Mouse (Mus musculus) mesoderm, embryonic 11.5 days (tissue): Measurements from ENCODE around the gene Hspb6.

ENCODE experiments used
- DNase-seq: peaks from one replicate; pipeline ENCODE4 v3.0.0-alpha.2; 2012; ENCODE audit warnings: low read depth, low spot score

Hspb6 gene

GRCm38 (mm10) chr7:30552102-30553020 lies at the start of gene Hspb6, which contains the start of gene Proser3:
Gene Hspb6 (plus strand): TSS chr7:30552178.
Gene Proser3 (minus strand): TSS chr7:30552299.
- DNase-seq: peak; percentile 97

DNA sequence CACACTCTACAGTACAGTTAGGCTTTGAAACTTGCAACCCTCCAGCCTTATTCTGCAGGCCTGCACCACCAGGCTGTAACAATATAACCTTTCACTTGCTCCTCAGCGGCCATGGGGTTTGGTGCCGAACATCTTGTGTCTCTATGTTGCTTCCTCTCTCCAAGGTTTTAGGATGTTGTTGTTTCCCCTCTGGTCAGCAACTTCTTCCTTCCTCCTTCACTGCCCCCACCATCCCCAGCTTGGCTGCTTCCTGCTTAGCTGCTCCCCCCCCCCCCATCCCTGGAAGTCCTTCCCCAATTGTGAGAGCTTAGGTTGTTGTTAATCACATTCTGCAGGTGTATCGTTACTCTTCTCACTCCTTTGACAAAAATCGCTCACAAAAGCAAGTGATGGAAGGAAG lies 43.9 kb upstream of the Hspb6 start:
- DNase-seq: no peak

DNA sequence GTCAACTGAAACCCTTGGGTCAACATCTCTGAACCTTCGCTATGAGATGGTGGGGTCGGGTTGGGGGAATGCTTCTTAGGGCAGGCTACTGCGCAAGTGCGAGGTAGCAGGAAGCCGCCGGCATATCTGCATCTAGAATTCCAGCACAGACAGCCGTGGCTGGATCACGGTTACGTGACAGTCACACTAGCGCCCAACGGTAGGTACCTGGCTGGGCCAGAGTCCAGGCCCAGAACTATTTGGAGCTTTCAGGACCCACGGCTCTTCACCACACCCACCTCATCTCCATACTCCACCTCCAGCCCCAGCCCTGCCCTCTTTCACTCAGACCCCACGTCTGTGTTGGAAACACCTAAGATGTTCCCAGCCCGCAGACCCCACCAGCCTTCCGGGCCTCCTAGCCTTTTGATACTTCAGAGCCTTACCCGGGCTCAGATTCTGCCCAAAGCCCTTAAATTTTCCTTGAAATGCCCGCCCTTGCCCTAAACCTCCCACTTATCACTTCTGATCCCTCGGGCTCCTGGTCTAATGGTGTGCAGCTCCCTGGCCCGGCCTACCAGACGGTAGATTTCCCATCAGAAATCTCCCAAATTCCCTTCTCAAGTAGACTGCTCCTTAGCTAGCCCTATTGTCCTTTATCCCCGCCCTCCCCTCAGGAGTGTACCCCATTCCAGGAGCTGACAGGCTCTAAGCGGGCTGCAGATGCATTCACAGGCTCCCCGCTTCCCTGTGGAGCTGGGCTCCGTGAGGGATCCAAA lies 36.8 kb upstream of the Hspb6 start:
- DNase-seq: no peak

DNA sequence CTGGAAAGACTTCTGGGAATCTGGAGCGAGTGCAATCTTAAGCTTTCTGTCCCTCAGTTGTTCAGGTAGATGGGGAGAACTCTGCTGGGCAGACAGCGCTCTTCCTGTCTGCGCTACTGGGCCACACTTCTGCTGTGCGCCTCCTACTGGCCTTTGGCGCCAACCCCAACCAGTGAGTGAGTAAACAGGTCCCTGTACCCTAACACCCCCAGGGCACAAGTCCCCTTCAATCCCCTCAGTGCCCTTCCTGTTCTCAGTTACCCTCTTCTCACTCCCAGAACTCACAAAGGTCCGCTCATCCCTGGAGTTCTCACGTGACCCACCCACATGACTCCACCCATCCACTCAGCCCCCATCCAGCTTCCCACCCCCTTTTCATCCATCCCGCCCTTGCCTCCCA lies 33.7 kb upstream of the Hspb6 start:
- no peak for DNase-seq

DNA sequence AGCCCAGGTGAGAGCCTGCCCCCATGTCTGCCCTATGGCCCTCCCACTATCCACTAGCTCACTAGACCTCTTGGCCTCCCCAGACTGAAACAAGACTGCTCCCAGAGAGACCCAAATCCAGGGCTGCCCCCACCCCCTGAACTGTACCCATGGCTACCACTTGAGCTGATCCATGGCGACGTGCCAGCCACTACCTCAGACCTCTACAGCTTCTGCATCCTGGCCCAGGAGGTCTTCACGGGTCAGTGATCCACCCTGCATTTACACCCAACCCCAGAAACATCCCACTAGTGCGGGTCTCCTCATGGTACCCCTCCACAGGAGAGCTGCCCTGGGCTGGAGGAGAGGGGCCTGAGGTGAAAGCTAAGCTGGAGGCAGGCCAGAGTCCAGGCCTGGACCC lies 31.6 kb upstream of the Hspb6 start:
- DNase-seq: no peak

DNA sequence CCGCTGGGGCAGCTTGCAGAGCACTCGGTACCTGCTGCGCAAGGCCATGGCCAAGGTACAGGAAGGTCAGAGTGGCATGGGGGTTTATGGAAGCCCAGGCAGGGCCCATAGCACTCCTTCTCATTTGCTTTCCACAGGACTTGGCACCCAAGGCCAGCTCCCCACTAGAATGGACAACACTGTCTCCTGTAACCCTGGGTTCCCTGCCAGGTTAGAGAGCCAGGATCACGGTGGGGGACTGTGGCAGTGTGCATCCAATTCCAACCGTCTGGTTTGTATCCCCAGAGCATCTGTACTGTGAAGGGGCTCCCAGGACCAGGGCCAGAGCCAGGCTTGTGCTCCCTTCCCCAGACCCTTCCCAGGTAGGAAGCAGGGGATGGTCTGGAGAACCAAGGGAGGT lies 31.1 kb upstream of the Hspb6 start:
- DNase-seq: no peak

- no peak for DNase-seq
Measured at GRCm38 (mm10) chr7:30522871-30523270, 29.1 kb upstream of the Hspb6 start.

GRCm38 (mm10) chr7:30524487-30524886 lies 27.5 kb upstream of the Hspb6 start:
- no peak for DNase-seq

DNA sequence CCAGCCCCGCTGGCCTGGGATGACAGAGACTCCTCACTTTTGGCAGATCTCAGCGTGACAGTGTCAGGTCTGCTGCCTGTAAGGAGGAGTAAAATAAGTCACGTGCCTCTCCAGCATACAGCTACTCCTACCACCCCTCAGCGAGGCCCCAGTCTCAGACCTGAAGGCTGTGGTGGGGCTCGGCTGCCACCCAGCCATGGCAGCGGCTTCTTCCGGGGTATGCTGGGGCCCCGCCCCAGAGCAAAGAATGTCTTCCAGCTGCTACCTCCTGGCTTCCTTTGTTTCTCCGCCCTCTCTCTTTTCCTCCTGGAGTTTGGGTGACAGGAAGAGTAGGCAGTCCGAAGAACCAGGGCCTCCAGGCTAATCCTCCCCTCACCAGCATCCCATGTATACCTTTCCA lies 26.0 kb upstream of the Hspb6 start:
- no peak for DNase-seq

- no peak for DNase-seq
Measured at GRCm38 (mm10) chr7:30526399-30526798, 25.6 kb upstream of the Hspb6 start.

DNA sequence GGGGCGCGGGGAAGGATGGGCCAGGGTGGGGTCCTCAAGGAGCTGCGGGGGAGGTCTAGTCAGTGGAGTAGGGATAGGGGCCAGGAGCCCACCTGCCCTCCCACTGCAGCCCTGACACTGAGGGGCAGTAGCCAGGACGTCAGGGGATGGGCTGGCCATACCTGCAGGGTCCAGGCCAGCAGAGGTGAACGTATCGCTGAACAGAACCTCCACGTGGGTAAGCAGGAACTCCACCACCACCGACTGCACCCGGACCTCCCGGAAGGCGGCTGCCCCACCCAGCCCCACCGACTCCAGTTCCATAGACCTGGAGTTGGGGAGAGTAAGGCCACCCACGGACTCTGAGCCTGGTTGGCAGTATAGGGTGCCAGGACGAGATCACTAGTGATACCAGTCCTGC lies 25.0 kb upstream of the Hspb6 start:
- DNase-seq: no peak

DNA sequence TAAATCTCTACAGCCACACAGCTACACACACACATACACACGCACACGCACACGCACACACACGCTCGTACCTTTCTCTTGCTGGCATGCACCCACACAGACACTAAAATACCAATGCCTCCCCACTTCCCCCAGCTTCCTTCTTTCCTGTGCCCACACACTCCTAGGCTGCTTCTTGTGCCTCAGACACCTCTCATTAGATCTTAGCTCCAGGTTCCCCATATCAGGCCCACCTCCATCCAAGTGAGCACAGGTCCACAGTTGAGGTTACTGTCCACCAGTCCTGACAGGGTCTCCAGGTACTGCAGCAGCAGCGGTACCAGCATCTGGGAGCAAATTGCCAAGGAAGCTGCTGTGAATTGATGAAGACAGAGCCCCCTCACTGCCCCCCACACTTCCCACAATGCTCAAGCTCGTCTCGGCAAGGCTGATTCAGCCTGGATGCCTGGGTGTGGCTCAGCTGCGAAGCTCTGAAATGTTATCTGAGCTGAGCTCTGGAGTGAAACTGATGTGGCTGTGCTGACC lies 20.6 kb upstream of the Hspb6 start:
- no peak for DNase-seq

DNA sequence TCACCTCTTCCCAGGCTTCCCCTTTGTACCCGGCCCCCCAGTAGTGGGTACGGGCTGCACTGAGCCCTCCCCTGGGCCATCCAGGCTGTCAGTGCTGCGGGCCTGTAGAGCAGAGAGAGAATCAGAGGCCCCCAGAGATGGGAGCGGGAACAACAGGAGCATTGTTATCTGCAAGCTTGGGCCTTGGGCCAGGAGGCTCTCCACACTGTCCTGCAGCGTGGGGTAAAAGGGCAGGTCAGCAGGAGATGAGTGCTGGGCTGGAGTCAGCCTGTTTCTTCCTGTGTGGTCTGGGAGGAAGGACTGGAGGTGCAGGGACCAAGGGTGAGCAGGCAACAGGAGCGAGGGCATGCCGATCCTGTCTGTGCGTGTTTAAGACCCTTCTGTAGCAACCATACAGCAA lies 19.0 kb upstream of the Hspb6 start:
- DNase-seq: peak; percentile 54

GRCm38 (mm10) chr7:30533941-30534632 lies 17.9 kb upstream of the Hspb6 start:
- DNase-seq: no peak

- peak; percentile 99 for DNase-seq
Measured at GRCm38 (mm10) chr7:30534633-30535577, 17.1 kb upstream of the Hspb6 start, which contains the start of gene Arhgap33. Gene Arhgap33 (minus strand): TSS chr7:30535060.

DNA sequence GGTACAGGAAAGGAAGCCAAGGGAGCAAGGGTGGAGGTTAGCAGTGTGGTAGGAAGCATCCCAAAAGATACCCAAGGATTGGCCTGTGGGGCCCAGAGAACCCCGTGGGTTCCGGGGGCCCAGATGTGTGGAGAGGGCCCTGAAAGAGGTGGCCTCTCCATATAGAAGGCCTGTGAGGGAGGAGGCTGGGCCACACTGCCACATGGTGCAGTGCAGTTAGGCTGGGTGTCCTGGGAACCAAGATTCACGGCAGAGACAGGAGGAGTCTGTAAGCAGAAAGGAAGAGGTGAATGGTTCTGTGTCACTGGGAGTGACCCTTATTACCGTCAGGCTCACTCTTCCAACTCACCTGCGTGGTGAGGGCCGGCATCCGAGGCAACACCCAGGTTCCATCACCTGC lies 11.4 kb upstream of the Hspb6 start:
- no peak for DNase-seq

GRCm38 (mm10) chr7:30544327-30544726 lies 7.7 kb upstream of the Hspb6 start:
- no peak for DNase-seq

DNA sequence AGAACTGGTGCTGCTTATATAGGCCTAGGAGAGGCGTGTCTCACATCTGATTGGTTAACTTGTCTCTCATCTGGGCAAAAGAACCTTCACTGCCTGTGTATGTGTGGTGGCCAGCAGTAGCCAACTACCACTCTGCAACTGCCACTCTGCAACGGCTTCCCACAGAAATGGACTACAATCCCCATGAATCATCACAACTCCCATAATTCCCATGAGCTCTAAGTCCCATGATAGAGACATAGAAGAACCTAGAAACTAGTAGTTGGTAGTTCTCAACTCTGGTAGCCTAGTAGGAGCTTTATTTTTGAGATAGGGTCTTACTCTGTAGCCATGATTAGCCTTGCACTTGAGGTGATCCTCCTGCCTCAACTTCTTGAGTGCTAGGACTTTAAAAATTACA lies 2.1 kb upstream of the Hspb6 start:
- no peak for DNase-seq

- DNase-seq: no peak
Measured at GRCm38 (mm10) chr7:30550603-30551002, 1.4 kb upstream of the Hspb6 start.

- no peak for DNase-seq
Measured at GRCm38 (mm10) chr7:30551445-30552101, 405 bp upstream of the Hspb6 start.
